Mouse (Mus musculus) retina, embryonic 14.5 days (tissue): ENCODE measurements around the gene Gm19684.

Source experiments
- DNase-seq: peaks from one replicate; pipeline ENCODE4 v3.0.0-alpha.2; 2015; ENCODE audit warnings: low spot score

Gm19684 gene

GRCm38 (mm10) chr17:36178938-36179337, 57.5 kb downstream of the Gm19684 start:
- DNase-seq, result peak; percentile 26
